Mouse (Mus musculus) gastrocnemius, adult 8-10 months (tissue): ENCODE data around the gene Myog. TPM values are rescaled to one million over a fixed set of nuclear protein-coding genes. Genes with fewer than 3 reads are reported as not detected.
"Not testable (repeated sequence)": the region's sequence is repeated elsewhere in the genome, so short reads cannot be mapped to it uniquely, and the experiment has no call there.

Experiments used
- DNase-seq, 2 experiments: peaks; one replicate each; pipeline ENCODE4 v3.0.0; 2022; ENCODE audit warnings: low spot score in 2 of 2
- total RNA-seq, 4 experiments: library from RNA; stranded (reverse); gene quantifications; 2 replicates each; pipeline ENCODE4 v1.2.4; 2022

The Myog gene
- total RNA-seq, result 10 to 100 TPM in 3 of 4 experiments, 1 to 10 TPM in 1; 7.6 to 16.5 (median 15.4) TPM

DNA sequence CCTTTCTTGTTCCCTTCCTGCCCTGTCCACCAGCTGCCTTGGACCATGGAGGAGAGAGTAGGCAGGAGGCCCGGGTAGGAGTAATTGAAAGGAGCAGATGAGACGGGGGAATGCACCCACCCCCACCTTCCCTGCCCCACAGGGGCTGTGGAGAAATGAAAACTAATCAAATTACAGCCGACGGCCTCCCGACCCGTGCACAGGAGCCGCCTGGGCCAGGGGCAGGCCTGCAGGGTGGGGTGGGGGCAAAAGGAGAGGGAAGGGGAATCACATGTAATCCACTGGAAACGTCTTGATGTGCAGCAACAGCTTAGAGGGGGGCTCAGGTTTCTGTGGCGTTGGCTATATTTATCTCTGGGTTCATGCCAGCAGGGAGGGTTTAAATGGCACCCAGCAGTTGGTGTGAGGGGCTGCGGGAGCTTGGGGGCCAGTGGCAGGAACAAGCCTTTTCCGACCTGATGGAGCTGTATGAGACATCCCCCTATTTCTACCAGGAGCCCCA, at the start of gene Myog:
Gene Myog (plus strand): TSS at position 392 of the 502 bp plus-strand sequence.
- DNase-seq, result peak; percentile 48 to 67

DNA sequence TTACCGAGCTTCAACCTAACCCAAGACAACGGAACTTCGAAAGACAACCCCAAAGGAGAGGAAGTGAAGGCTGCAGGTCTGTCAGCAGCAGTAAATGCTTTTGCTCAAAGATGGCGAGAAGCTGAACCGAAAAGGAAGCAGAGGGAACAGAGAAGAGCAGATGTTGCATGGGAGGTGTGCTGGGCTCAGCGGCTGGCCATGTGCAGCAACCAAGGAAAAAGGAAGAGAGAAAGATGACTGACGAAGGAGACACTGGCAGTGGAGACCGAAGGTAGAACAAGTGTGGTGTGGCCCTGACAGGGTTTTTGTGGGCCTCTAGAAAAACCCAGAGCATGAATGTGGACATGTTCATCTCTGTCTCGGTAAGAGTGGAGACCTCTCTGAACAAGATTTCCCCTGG, 49.1 kb upstream of the Myog start:
- no peak for DNase-seq

GRCm38 (mm10) chr1:134241298-134241697, 48.5 kb upstream of the Myog start:
- DNase-seq, result no peak

DNA sequence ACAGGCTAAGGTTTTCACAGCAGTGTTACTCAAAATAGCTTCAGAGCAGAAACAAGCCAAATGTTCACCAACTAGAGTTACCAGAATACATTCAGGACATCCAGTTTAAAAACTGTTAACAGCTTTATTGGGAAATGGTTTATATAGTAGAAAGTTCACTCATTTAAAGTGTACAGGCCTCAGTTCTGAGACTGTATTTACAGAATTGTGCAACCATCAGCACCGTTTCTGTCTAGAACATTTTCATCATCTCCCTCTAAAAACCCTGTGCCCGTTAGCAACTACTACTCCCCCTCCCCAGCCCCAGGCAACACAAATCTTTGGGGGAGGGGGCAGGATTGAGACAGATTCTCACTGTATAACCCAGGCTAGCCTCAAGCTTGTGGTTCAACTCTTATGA, 47.5 kb upstream of the Myog start:
- DNase-seq, result no peak

GRCm38 (mm10) chr1:134243505-134243904, 46.3 kb upstream of the Myog start:
- DNase-seq, result no peak

- peak; percentile 84 to 86 for DNase-seq
Measured at GRCm38 (mm10) chr1:134243948-134244914, 45.6 kb upstream of the Myog start.

DNA sequence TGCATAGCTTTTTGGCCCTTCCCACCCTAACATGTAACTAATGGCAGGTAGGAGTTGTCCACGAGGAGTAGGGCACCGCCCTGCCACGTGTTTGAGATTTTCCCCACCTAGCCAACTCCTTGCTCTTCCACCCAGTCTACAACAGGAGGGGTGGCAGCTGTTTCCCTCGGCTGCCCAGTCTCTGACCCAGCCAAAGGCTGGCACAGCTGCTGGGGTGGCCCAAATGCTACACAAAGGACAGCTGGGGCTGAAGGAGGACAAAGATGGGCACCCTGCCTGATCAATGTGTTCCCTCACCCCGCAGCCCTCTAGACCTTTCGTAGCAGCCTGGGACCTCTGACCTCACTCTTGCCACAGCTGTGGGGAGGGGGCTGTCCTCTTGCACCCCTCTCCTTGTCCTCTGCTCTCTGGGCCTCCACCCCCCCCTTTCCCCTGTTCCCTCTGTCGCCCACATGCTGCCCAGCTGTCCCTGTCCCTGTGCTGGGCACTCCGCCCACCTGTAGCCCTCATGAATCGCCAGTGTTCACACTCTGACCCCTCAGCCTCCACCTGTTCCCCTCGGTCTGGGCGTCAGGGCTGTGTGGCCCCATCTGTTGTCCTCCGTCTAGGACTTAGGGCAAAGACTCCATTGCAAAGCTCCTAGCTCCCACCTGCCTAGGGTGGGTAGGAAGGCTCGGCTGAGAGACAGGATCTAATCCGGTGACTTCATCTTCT, 44.6 kb upstream of the Myog start:
- no peak for DNase-seq

DNA sequence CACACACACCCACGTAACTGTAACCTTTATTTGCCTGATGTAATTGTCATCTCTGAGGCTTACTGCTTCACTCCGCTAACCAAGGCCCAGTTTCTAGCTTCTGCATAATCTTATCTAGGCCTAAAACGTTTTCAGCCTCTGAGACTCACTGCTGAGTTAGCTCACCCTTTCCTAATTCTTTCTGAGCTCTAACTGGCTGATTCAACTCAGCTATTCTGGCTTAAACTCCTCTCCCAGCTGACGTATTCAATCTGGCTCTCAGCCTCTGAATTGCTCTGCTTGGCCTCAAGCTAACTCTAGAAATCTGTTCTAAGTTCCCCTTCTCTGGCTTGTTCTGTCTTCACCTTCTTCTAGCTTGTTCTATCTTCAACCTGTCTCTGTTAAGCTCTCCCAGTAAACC, 43.2 kb upstream of the Myog start:
- DNase-seq, result no peak

DNA sequence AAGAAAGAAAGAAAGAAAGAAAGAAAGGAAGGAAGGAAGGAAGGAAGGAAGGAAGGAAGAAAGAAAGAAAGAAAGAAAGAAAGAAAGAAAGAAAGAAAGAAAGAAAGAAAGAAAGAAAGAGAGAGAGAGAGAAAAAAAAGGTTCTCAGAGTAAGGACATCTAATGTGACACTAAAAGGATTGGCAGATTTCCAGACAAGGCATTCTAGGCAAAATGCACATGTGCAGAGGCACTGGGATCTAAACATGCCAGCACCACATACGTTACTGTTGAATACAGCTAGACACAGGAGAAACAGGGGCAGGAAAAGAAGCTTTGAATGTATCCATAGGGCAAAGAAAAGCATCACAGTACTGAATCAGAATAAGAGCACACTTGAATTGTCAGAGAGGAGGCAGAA, 40.1 kb upstream of the Myog start:
- not testable (repeated sequence) for DNase-seq

GRCm38 (mm10) chr1:134264341-134264740, 25.4 kb upstream of the Myog start:
- no peak for DNase-seq

GRCm38 (mm10) chr1:134265797-134266196, 24.0 kb upstream of the Myog start:
- no peak for DNase-seq

DNA sequence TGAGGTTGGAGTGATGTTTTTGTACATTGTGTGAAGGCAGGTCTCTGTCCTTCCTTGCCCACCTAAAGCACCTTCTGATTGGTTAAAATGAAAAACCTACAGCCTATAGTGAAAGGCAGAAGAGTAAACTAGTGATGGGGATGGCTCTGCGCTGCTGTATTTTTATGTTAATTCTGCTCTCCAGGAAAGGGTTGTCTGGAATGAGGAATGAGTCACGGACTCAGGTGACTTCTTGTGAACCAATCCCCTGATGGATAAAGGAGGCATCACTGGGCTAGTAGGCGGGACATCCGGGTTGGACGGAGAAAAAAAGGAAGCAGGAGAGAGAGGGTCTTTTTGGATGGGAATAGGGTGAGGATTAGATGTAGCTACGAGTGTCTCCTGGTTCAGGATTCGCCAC, 19.8 kb upstream of the Myog start:
- no peak for DNase-seq

DNA sequence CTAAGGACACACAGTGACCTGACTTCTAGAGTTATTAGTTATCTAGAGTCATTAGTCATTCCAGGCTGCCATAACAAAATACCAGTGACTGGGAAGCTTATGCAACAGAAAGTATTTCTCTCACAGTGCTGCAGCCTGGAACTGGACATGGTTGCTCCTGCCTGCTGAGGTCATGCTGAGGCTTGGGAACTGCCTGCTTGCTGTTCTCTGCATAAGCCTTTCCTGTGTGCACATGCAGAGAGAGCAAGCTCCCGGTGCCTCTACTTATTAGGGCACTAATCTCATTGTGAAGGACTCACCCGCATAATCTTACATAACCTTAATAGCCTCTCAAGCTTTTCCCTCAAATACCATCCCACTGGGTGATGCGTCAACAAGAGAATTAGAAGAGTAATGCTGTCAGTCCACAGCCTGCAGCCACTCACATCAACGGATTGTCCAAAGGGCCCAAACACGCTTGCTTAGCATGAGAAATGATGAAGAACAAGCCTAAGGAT, 17.0 kb upstream of the Myog start:
- no peak for DNase-seq

- no peak for DNase-seq
Measured at GRCm38 (mm10) chr1:134273493-134274395, 16.0 kb upstream of the Myog start.

DNA sequence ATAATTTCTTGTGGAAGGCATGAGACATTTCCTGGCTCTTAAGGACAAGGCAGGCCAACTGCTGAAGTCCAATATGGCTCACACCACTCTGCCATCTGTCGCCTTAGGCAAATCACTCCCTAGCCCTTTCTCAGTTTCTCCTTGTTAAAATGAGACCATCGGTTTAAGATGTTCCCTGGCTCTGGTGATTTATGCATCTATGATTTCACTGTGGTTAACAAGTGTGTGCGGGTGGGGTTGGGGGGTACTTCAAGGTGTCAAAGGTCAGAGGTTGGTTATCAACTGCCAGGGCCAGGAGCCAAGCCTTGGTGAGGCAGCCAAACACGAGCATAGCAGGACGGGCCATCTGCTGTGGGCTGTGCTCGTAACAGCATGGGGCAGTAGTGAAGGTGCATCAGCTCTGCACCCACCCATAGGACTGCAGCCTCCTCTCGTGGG, 15.3 kb upstream of the Myog start:
- peak; percentile 44 to 60 for DNase-seq

GRCm38 (mm10) chr1:134275616-134276464, 13.9 kb upstream of the Myog start:
- peak; percentile 40 to 43 for DNase-seq

- DNase-seq, result no peak
Measured at GRCm38 (mm10) chr1:134276823-134277222, 13.0 kb upstream of the Myog start.

GRCm38 (mm10) chr1:134280174-134280573, 9.6 kb upstream of the Myog start:
- no peak for DNase-seq

DNA sequence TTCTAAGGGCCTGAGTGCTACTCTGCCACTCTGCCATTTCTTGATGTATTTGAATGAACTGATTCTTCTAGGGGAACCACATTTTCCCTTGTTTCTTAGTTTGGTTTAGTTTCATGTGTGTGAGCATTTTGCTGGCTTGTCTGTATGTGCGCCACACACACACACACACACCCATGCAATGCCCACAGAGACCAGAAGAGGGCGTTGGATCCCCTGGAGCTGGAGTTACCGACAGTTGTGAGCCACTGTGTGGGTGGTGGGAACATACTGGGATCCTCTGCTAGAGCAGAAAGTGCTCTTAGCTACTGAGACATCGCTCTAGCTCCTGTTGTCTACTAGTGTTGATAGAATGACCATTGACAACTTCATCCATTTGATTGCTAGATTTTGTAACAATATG, 8.2 kb upstream of the Myog start:
- no peak for DNase-seq

- DNase-seq, result no peak
Measured at GRCm38 (mm10) chr1:134282342-134282741, 7.4 kb upstream of the Myog start.
